Mouse (Mus musculus): Measurements from ENCODE around the gene Ctsd. TPM values are rescaled to one million over a fixed set of nuclear protein-coding genes. Genes with fewer than 3 reads are reported as not detected.
A peak's percentile ranks its signal among the peaks of the same experiment; 100 is the strongest.

Ctsd gene
- total RNA-seq, 2 experiments from 2014 or later: 330 to 388 TPM

DNA sequence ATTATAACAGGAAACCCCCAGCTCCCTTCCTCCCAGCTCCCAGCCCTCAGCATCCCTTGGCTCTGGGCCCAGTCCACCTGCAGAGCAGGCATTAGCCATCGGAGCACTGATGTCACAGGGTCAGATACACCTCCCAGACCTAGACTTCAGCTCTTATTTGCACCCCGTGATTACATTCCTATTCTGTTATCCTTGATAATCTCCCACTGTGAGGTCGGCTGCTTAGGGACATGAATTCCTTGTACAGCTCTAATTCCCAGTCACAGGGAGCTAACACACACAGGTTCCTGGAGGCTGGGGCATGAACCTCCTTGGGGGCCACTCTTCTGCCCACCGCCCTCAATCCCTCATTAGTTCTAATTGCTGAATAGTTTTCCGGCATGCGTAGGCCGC lies 12.9 kb upstream of the Ctsd start:
- DNase-seq: no peak
- intact Hi-C loops (cut with DNase I): no loop called here

- intact Hi-C loops (cut with DNase I): no loop called here
- DNase-seq: no peak
Observed at GRCm38 (mm10) chr7:142400112-142400749, 12.4 kb upstream of the Ctsd start.

DNA sequence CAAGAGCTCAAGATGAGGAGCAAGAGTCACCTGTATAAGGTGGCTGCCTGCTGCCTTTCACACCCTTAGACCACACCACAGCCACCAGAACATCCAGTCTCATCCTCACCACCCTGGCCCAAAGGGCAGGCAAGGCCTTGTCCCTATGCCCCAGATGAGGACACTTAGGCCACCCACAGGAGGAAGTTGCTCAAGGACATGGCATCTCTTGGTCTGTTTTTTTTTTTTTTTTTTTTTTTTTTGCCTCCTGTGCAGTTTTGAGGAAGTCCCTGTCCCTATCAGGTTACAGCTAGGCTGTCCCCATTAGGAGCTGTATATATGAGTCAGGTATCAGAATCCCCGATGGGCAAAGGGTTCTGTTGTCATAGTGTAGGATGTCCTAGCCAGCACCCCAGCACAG lies 11.4 kb upstream of the Ctsd start:
- DNase-seq: no peak
- intact Hi-C loops (cut with DNase I): no loop called here

DNA sequence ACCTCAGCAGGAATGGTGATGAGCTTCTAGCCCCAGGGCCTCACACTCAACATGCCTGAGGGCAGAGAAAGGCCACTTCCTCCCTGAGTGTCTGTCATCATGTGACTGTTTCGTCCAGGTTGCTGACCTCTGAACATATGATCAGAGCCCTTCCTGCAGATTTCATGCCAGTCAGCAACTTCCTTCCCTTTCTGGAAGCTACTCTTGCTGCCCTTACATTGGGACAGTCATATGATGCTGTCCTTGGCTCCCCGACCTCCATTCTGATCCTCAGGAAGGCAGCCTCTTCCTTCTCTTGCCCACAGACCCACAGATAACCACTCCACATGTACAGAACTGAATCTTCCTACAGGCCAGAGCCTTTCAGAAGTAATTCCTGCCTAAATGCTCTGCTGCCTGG lies 10.2 kb upstream of the Ctsd start:
- intact Hi-C loops (cut with DNase I): no loop called here
- no peak for DNase-seq

DNA sequence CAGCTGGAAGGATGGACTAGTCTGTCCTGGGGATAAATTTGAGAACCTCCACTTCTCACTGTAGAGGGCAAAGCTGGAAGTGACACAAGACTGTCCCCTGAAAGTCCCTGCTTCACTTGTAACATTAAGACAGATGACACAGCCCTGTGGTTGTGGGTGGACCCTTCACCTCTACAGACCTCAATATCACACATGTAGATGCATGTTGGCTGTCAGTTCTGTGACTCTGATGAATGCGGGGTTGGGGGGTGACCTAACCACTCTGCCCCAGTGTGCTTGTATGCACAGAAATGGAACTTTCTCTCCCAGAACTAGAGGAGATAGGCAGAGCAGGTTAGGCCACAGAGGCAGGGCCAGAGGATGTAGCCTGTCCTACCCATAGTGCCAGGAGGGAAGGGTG lies 8.8 kb upstream of the Ctsd start:
- DNase-seq: no peak
- intact Hi-C loops (cut with DNase I): no loop called here

DNA sequence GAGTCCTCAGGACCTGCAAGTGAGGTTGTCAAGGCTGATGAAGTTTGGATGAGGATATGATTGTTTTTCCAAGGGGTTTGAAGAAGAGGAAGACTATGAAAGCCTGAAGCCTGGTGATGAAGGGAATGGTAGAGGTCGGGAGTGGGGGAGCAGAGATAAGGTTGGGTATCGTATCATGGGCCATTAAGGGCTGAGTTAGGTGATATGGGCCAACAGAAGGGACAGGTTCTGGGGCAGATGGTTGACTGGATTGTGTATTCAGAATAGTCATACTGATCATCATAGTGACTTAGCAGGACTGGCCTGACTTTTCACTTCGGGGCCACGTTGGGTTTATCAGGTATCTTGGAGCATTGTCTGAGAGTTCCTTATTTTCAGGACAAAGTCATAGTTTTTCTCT lies 7.6 kb upstream of the Ctsd start:
- DNase-seq: no peak
- intact Hi-C loops (cut with DNase I): no loop called here

GRCm38 (mm10) chr7:142394261-142395190 lies 6.7 kb upstream of the Ctsd start:
- intact Hi-C loops (cut with DNase I): loop anchor here (5.0 kb wide), 1 partner anchor 38 kb away; the partner anchor contains the start of gene Syt8
- DNase-seq: no peak

DNA sequence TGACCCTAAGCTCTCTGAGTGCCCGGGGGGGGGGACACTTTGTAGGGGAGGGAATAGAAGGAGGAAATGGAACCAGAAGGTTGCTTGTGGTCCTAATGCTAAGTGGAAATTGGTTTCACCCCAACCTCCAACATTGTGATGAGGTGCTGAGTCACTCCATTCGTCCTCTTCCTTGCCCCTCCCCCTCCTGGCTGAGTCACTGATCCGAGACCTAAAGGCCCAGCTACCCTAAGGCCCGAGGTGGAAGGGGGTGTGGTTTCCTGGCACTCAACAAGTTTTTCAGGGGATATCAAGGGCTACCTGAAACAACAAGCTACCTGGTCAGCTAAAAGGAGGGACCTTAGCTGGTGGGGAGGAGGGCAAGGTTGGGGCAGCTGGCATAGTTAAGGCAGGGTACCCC lies 5.4 kb upstream of the Ctsd start:
- peak in 1 of 2 experiments; percentile 10 for DNase-seq
- intact Hi-C loops (cut with DNase I): loop anchor here (5.0 kb wide), 1 partner anchor 39 kb away; the partner anchor contains the start of gene Syt8

GRCm38 (mm10) chr7:142391609-142392008 lies 3.8 kb upstream of the Ctsd start:
- no peak for DNase-seq
- intact Hi-C loops (cut with DNase I): loop anchor here (5.0 kb wide), 1 partner anchor 41 kb away; the partner anchor contains the start of gene Syt8

- intact Hi-C loops (cut with DNase I): loop anchor here (5.0 kb wide), 1 partner anchor 41 kb away; the partner anchor contains the start of gene Syt8
- DNase-seq: no peak
Observed at GRCm38 (mm10) chr7:142391108-142391507, 3.3 kb upstream of the Ctsd start.

GRCm38 (mm10) chr7:142389961-142390650 lies 2.3 kb upstream of the Ctsd start:
- intact Hi-C loops (cut with DNase I): loop anchor here (5.0 kb wide), 1 partner anchor 42 kb away; the partner anchor contains the start of gene Syt8
- DNase-seq: no peak

DNA sequence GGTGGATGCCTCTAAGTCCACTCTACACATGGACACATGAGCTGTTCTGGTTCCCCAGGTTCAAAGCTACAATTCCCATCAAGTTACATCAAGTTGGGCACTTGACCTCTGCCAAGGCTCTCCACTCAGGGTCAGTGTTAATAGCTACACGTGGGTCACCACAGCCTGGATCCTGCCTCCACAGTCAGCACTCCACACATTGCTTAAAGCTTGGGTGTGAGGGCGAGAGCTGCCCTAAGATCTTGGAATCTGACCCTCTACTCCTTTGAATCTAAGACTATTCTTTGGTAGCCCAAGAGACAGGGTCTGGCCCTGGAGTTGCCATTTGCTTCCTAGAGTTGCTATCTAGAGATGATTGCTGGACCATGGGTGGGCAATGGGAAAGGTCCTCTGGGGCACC lies 902 bp upstream of the Ctsd start:
- peak in 1 of 2 experiments; percentile 9 for DNase-seq
- intact Hi-C loops (cut with DNase I): no loop called here

GRCm38 (mm10) chr7:142388198-142388597 lies 360 bp upstream of the Ctsd start:
- DNase-seq: no peak
- intact Hi-C loops (cut with DNase I): no loop called here

DNA sequence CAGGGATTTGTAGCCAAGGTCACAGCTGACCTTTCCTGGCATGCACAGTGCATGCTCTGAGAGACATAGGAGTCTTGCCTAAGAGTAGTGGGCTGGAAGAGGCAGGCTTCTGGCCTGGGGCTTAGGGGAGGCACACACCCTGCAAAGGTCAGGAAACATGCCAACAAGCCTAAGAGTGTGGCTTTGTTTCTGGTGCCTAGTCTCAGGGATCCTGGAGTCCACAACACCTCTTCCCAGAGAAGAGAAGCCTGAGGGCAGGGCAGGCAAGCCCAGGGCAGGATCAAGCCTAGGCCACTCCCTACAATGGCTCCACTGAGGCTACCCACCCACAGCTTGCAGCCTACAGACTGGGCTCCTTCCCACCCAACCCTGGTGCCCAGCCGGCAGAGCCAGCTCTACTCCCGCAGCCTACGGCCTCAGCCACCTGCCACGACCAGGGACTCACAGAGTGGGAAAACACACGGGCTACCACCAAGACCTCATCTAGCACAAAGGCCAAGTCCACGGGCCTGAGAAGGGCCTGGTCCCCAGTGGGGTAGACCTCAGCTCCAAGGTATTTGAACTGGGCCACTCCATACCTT lies 1.1 kb downstream of the Ctsd start:
- intact Hi-C loops (cut with DNase I): no loop called here
- DNase-seq: no peak

DNA sequence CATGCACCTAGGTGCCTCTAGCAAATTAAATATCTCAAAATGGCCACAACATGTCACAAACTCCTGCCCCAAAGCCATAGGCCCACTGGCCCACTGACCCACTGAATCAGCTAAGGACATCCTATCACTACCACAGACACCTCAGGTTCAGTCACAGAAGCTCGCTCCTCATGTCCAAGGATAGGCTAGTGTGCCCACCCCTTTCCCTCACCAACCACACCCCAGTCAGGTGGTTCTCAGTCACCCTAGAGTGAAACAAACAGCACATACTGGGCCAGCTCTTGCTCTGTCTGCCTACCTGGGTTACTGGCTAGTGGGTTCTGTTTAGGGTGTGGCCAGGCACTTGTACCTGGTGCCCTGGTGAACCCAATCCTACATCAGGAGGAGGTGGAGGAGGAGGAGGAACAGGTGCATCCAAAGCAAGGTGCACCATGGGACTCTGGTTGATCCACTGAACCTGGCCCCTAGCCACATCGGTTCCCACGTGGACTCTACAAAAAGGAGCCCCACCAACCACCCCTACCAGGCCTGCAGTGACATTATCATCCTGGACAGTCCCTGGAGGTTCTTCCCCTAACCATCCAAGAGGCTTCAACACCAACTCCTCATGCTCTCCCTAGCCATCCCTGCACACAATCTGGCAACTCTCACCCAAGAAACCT lies 2.0 kb downstream of the Ctsd start:
- intact Hi-C loops (cut with DNase I): no loop called here

DNA sequence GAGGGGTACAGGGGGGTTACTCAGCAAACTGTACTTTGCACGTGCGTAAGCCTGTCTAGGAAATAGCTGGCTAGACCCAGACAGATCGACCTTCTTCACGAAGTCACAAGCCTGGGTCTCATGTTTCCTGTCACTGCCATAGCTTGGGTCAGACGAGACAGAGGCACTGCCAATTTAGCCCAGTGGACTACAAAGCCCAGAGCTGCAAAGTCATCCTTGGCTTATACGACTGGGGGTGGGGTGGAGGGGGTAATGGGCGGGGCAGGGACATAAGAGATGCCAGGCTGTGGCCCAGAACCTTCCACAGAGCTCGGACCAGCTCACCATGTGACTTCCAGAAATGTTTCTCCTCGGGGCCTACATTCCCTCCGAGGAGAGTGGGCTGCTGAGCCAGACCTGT lies 3.5 kb downstream of the Ctsd start:
- intact Hi-C loops (cut with DNase I): no loop called here

More for the DNA sequence above, 2.0 kb downstream of the Ctsd start:
- DNase-seq: no peak

DNA sequence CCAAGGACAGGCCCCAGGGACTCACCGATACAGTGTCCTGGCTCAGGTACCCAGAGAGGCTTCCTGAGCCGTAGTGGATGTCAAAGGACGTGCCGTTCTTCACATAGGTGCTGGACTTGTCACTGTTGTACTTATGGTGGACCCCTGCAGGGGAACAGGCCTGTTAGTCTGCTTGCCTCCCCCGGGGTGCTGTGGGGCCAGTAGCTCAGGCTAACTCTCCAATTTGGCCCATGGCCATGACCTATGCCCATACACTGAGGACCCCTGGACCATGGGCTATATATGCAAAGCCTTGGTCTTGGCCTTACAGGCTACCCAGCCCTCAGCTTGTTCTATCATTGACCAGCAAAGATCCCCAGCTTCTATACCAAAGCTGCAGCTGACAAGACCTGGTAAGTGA lies 5.3 kb downstream of the Ctsd start, which contains the start of gene Gm49369:
Gene Gm49369 (minus strand): TSS at position 101 of the 400 bp plus-strand sequence.
- intact Hi-C loops (cut with DNase I): no loop called here
- no peak for DNase-seq

More for the DNA sequence above, 3.5 kb downstream of the Ctsd start:
- DNase-seq: no peak

DNA sequence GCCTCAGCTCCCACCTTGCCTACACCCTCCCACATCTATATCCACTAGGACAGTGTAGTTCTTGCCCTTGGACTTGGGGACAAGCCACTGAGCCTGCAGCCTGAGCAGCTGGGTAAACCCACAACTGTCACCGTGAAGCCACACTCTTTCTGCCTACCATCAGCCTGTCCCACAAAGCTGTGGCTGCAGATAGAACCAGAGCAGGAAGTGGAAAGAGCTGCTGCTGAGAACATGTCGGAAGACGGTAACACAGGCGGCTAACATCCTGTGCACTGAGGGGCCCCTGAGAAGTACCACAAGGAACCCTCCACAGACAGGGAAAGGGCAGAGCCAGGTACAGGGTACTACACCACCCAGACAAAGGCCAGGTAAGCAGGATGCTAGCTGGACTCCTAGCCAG lies 6.7 kb downstream of the Ctsd start:
- DNase-seq: no peak
- intact Hi-C loops (cut with DNase I): no loop called here

DNA sequence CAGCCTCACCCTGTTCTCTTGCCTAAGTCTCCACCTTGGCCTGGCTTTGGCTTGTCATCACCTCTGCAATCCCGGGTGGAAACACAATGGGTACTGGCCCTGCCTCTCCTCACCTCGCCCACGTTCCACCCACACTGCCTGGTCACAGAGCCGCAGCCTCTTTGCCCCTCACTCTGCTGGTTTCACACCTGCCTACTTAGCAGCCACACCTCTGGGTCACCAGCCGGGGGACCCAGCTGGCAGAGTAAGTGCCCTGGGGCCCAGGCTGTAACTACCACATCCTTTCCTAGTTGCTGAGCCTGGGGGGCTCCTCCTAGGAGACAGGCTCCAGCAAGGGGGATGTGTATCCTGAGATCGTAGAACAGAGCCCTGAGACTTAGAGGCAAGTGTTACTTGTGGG lies 8.7 kb downstream of the Ctsd start:
- intact Hi-C loops (cut with DNase I): no loop called here
- no peak for DNase-seq

Data from gastrocnemius, postnatal 36 days (tissue).